Mouse (Mus musculus) forebrain, embryonic 14.5 days (tissue): ENCODE measurements around the gene 1810024B03Rik. TPM values are rescaled to one million over a fixed set of nuclear protein-coding genes. Genes with fewer than 3 reads are reported as not detected.

Experiments
- ATAC-seq: fragments of 200-750 bp; cut with Nextera tagmentation; 2 replicates; pipeline ENCODE4 v1.8.0; 2017; ENCODE audit warnings: mild to moderate bottlenecking, moderate library complexity
- DNase-seq: peaks from one replicate; pipeline ENCODE4 v3.0.0-alpha.2; 2015; ENCODE audit warnings: low spot score
- H3K27ac ChIP-seq: fragments of 300-500 bp; sonication (generic); 2 replicates; pipeline ENCODE4 v1.5.1; 2014; ENCODE audit warnings: low read depth, mild to moderate bottlenecking, control low read depth, low read length, moderate library complexity
- H3K27me3 ChIP-seq: fragments of 300-500 bp; sonication (generic); replicated peaks from 2 replicates; pipeline ENCODE4 v1.6.1; 2014; ENCODE audit warnings: low read length, control low read depth, mixed read lengths; ENCODE audit not compliant: control insufficient read depth, insufficient read depth
- H3K36me3 ChIP-seq: fragments of 300-500 bp; sonication (generic); 2 replicates; pipeline ENCODE4 v1.6.1; 2014; ENCODE audit warnings: low read length, control low read depth; ENCODE audit not compliant: control insufficient read depth, insufficient read depth
- H3K4me1 ChIP-seq: fragments of 300-500 bp; sonication (generic); 2 replicates; pipeline ENCODE4 v1.6.1; 2014; ENCODE audit warnings: antibody characterized with exemption, low read length, control low read depth; ENCODE audit not compliant: control insufficient read depth, insufficient read depth
- H3K4me2 ChIP-seq: fragments of 300-500 bp; sonication (generic); 2 replicates; pipeline ENCODE4 v1.6.1; 2014; ENCODE audit warnings: mild to moderate bottlenecking, control low read depth, low read length
- H3K4me3 ChIP-seq: fragments of 300-500 bp; sonication (generic); 2 replicates; pipeline ENCODE4 v1.5.1; 2014; ENCODE audit warnings: low read depth, low read length, control low read depth
- H3K9ac ChIP-seq: fragments of 300-500 bp; sonication (generic); 2 replicates; pipeline ENCODE4 v1.6.1; 2014; ENCODE audit warnings: mild to moderate bottlenecking, low read length, control low read depth, moderate library complexity
- H3K9me3 ChIP-seq: fragments of 300-500 bp; sonication (generic); replicated peaks from 2 replicates; pipeline ENCODE4 v1.6.1; 2016; ENCODE audit warnings: low read length, control low read depth, mixed read lengths; ENCODE audit not compliant: control insufficient read depth
- WGBS: fragments of 180-500 bp; shearing (Covaris S2); extraction: QIAGEN DNeasy Blood & Tissue Kit; methylation state at CpG from one replicate; pipeline ENCODE4 v1.1.7; 2014; 5-methylcytosine and 5-hydroxymethylcytosine counted together
- polyA plus RNA-seq: library from polyadenylated mRNA; unstranded; fragments of >200 nt; fragmentation: Nextera tagmentation; extraction: Ambion mirVana; gene quantifications from 2 replicates; pipeline ENCODE4 v1.2.1, GENCODE M21; 2014

1810024B03Rik gene
- polyA plus RNA-seq, 1 experiment from 2014 or later, result 1.9 TPM

- Histone ChIP-seq H3K9me3 (no peaks in the 10 kb centered on the region), H3K9ac (no peak overlapping the region)
- ATAC-seq, result no peak
Measured at GRCm38 (mm10) chr2:127142031-127142430, 66.0 kb downstream of the 1810024B03Rik start.

DNA sequence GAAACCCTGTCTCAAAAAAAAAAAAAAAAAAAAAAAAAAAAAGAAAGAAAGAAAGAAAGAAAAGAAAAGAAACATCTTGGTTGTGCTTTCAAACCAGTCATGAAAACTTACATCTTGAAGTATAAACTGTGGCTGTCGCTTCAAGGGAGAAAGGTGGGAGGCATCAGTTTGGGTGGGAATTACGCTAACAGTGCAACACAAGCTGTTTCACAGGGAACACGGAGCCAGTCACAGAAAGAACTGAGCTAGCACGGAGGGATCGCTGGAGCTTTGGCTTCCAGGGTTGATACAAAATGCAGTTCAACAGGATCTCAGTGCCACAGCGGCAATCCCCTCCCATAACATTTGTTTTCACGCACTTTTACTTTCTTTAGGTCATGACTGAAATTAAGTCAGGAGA is 68.1 kb downstream of the 1810024B03Rik start:
- Histone ChIP-seq H3K36me3 (0 out of 2 replicates have a peak, but pooled peaks cover 10% of the 10 kb centered on the region), H3K4me3 (no peak overlapping the region), H3K9me3 (no peaks in the 10 kb centered on the region), H3K9ac (no peak overlapping the region), H3K27ac (no peak overlapping the region), H3K4me2 (no peak overlapping the region), H3K27me3 (no peaks in the 10 kb centered on the region), H3K4me1 (peaks cover 23% of the 10 kb centered on the region)
- ATAC-seq (no peak), DNase-seq (no peak)
- 98% methylated on average over 7 of the region's 7 CpGs for WGBS

More at GRCm38 (mm10) chr2:127142031-127142430, 66.0 kb downstream of the 1810024B03Rik start:
- Histone ChIP-seq H3K4me3 (0 out of 2 replicates have a peak overlapping the region, but pooled peaks have one; percentile 50), H3K27me3 (no peaks in the 10 kb centered on the region), H3K36me3 (0 out of 2 replicates have a peak, but pooled peaks cover 10% of the 10 kb centered on the region), H3K4me2 (peak overlapping the region; percentile 56), H3K27ac (no peak overlapping the region), H3K4me1 (0 out of 2 replicates have a peak, but pooled peaks cover 13% of the 10 kb centered on the region)
- DNase-seq, result no peak
- WGBS, result 89% methylated on average over 10 of the region's 10 CpGs

DNA sequence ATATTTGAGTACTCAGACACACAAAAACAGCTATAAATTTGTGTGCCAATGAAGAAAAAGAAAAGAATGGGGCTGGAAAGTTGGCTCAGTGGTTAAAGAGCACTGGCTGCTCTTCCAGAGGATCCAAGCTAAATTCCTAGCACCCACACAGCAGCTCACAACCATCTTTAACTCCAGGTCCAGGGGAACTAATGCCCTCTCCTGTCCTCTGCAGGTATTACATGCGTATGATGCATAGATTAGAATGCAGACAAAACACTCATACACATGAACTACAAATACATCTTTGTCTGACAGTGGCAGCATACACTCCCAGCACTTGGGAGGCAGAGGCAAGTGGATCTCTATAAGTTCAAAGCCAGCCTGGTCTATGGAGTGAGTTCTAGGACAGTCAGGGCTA is 68.5 kb downstream of the 1810024B03Rik start:
- peaks cover 23% of the 10 kb centered on the region for H3K4me1 ChIP-seq
- 0 out of 2 replicates have a peak, but pooled peaks cover 10% of the 10 kb centered on the region for H3K36me3 ChIP-seq
- H3K27me3 ChIP-seq, result no peaks in the 10 kb centered on the region
- no peak overlapping the region for H3K9ac ChIP-seq
- H3K27ac ChIP-seq, result no peak overlapping the region
- no peak overlapping the region for H3K4me2 ChIP-seq
- no peak overlapping the region for H3K4me3 ChIP-seq
- 100% methylated on average over 1 of the region's 1 CpGs for WGBS
- ATAC-seq (no peak), DNase-seq (no peak)
- no peaks in the 10 kb centered on the region for H3K9me3 ChIP-seq

DNA sequence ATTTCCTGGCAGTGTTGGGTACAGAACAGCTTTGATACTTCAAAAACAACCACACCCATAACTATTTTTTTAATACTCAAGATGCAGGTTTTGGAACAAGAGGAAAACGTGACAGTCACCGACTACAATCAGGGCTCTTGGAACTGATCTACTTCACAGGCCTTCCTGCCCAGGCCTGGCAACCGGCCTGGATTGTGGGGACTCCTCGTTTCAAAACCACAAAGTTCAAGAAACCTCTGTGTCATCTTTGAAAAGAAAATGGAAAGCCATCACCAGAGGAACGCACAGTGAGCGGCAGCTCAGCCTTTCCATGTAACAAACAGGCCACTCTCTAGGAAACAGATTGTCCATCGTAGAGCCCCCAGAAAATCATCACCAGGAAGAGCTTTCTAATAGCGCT is 69.0 kb downstream of the 1810024B03Rik start:
- Histone ChIP-seq H3K27me3 (no peaks in the 10 kb centered on the region), H3K27ac (no peak overlapping the region), H3K4me3 (no peak overlapping the region), H3K9me3 (no peaks in the 10 kb centered on the region), H3K36me3 (0 out of 2 replicates have a peak, but pooled peaks cover 10% of the 10 kb centered on the region), H3K9ac (no peak overlapping the region), H3K4me2 (no peak overlapping the region), H3K4me1 (peaks cover 28% of the 10 kb centered on the region)
- ATAC-seq (no peak), DNase-seq (no peak)
- WGBS, result 91% methylated on average over 8 of the region's 8 CpGs

DNA sequence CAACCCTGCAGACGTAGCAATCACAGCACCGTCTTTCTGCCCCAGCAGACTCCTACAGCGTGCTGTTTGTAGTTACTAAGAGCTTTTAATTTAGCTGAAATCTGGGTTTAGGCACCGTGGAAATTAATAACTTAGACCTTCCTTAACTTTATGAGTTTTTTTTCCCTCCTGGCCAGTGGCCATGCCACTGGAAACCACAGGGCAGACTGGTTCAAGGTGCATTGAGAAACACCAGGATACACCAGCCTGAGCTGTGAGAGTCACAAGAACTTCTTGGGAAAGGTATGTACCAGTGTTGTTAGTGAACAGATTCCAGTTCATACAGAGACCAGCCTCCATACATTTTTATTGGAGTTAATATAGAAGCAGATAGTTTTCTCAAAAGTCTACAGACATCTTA is 69.6 kb downstream of the 1810024B03Rik start:
- H3K4me3 ChIP-seq, result no peak overlapping the region
- no peaks in the 10 kb centered on the region for H3K27me3 ChIP-seq
- no peak overlapping the region for H3K4me2 ChIP-seq
- DNase-seq (no peak), ATAC-seq (no peak)
- WGBS, result 89% methylated on average over 4 of the region's 4 CpGs
- no peak overlapping the region for H3K27ac ChIP-seq
- no peak overlapping the region for H3K9ac ChIP-seq
- 0 out of 2 replicates have a peak, but pooled peaks cover 10% of the 10 kb centered on the region for H3K36me3 ChIP-seq
- peaks cover 24% of the 10 kb centered on the region for H3K4me1 ChIP-seq
- H3K9me3 ChIP-seq, result no peaks in the 10 kb centered on the region

GRCm38 (mm10) chr2:127137838-127138420 is 70.2 kb downstream of the 1810024B03Rik start:
- Histone ChIP-seq H3K9me3 (no peaks in the 10 kb centered on the region), H3K9ac (no peak overlapping the region), H3K4me2 (no peak overlapping the region), H3K36me3 (0 out of 2 replicates have a peak, but pooled peaks cover 10% of the 10 kb centered on the region), H3K27me3 (no peaks in the 10 kb centered on the region), H3K4me3 (no peak overlapping the region), H3K27ac (no peak overlapping the region; the same call in 1 of the 2 replicates), H3K4me1 (peaks cover 25% of the 10 kb centered on the region)
- DNase-seq (no peak), ATAC-seq (no peak)
- WGBS, result 71% methylated on average over 10 of the region's 10 CpGs

GRCm38 (mm10) chr2:127136979-127137378 is 71.1 kb downstream of the 1810024B03Rik start:
- Histone ChIP-seq H3K4me2 (peak overlapping the region; percentile 26; the same call in 1 of the 2 replicates), H3K27me3 (no peaks in the 10 kb centered on the region), H3K36me3 (0 out of 2 replicates have a peak, but pooled peaks cover 10% of the 10 kb centered on the region), H3K4me3 (no peak overlapping the region), H3K4me1 (peaks cover 29% of the 10 kb centered on the region), H3K9me3 (no peaks in the 10 kb centered on the region), H3K9ac (0 out of 2 replicates have a peak overlapping the region, but pooled peaks have one; percentile 1), H3K27ac (peak overlapping the region; percentile 40; the same call in 1 of the 2 replicates)
- WGBS, result under 1% methylated on average over 5 of the region's 5 CpGs
- peak; percentile 91 for DNase-seq
- ATAC-seq, result peak; percentile 65
